Mouse (Mus musculus) myocyte (in vitro differentiated cells): ENCODE data around the gene Nkx2-1. TPM values are rescaled to one million over a fixed set of nuclear protein-coding genes. Genes with fewer than 3 reads are reported as not detected.

Experiments used
- H3K27me3 ChIP-seq: one replicate; pipeline ENCODE4 v1.6.1; 2011; ENCODE audit not compliant: control insufficient read depth, insufficient read depth, insufficient read length
- H3K36me3 ChIP-seq: one replicate; pipeline ENCODE4 v1.6.1; 2011; ENCODE audit not compliant: control insufficient read depth, insufficient read depth
- H3K4me2 ChIP-seq: one replicate; pipeline ENCODE4 v1.6.1; 2011; ENCODE audit warnings: low read depth, control low read depth
- H3K4me3 ChIP-seq: one replicate; pipeline ENCODE4 v1.5.1; 2011; ENCODE audit warnings: mild to moderate bottlenecking, control low read depth, moderate library complexity
- H3K79me2 ChIP-seq: one replicate; pipeline ENCODE4 v1.6.1; 2011; ENCODE audit not compliant: control insufficient read depth, insufficient read depth
- H3ac ChIP-seq: one replicate; pipeline ENCODE4 v1.6.1; 2011; ENCODE audit not compliant: control insufficient read depth, insufficient read length
- CEBPB ChIP-seq: IDR thresholded peaks from 2 replicates; pipeline ENCODE4 v1.6.1; 2011; ENCODE audit warnings: mild to moderate bottlenecking, moderate library complexity; ENCODE audit not compliant: poor library complexity, insufficient read depth, severe bottlenecking
- E2F4 ChIP-seq: IDR thresholded peaks from one replicate; pipeline ENCODE4 v1.6.1; 2011; ENCODE audit warnings: mild to moderate bottlenecking, control low read depth, moderate library complexity; ENCODE audit not compliant: insufficient read depth
- MAX ChIP-seq: IDR thresholded peaks from one replicate; pipeline ENCODE4 v1.6.1; 2011; ENCODE audit warnings: low read depth, mild to moderate bottlenecking, control low read depth
- MYOD1 ChIP-seq, 3 experiments: IDR thresholded peaks; one replicate each; pipeline ENCODE4 v1.6.1; 2011; ENCODE audit warnings: control low read depth in 2 of 3, low read depth in 2 of 3, mild to moderate bottlenecking in 2 of 3, moderate library complexity in 1 of 3; ENCODE audit not compliant: insufficient read length in 2 of 3, control insufficient read depth in 1 of 3
- MYOG ChIP-seq, 3 experiments: IDR thresholded peaks; one replicate each; pipeline ENCODE4 v1.6.1; 2011; ENCODE audit warnings: control low read depth in 2 of 3, low read depth in 2 of 3, mild to moderate bottlenecking in 2 of 3; ENCODE audit not compliant: insufficient read length in 2 of 3, control insufficient read depth in 1 of 3, insufficient read depth in 1 of 3
- POLR2A ChIP-seq: IDR thresholded peaks from one replicate; pipeline ENCODE4 v1.6.1; 2011; ENCODE audit warnings: low read depth, mild to moderate bottlenecking, control low read depth, moderate library complexity; ENCODE audit not compliant: insufficient read length
- POLR2AphosphoS2 ChIP-seq: IDR thresholded peaks from one replicate; pipeline ENCODE4 v1.6.1; 2011; ENCODE audit warnings: low read depth, control low read depth; ENCODE audit not compliant: insufficient read length
- REST ChIP-seq: IDR thresholded peaks from one replicate; pipeline ENCODE4 v1.6.1; 2011; ENCODE audit warnings: mild to moderate bottlenecking, control low read depth, moderate library complexity; ENCODE audit not compliant: insufficient read depth, insufficient read length
- SRF ChIP-seq: IDR thresholded peaks from one replicate; pipeline ENCODE4 v1.6.1; 2011; ENCODE audit warnings: low read depth; ENCODE audit not compliant: control insufficient read depth, insufficient read length
- TCF12 ChIP-seq: IDR thresholded peaks from one replicate; pipeline ENCODE4 v1.6.1; 2011; ENCODE audit warnings: mild to moderate bottlenecking, control low read depth; ENCODE audit not compliant: poor library complexity, insufficient read depth, severe bottlenecking
- TCF3 ChIP-seq: IDR thresholded peaks from one replicate; pipeline ENCODE4 v1.6.1; 2011; ENCODE audit warnings: low read depth, control low read depth; ENCODE audit not compliant: insufficient read length
- USF1 ChIP-seq: IDR thresholded peaks from one replicate; pipeline ENCODE4 v1.6.1; 2011; ENCODE audit warnings: low read depth, mild to moderate bottlenecking, control low read depth, moderate library complexity
- polyA plus RNA-seq: library from polyadenylated mRNA; unstranded; fragments of >200 nt; fragmentation: generic; extraction: Trizol; gene quantifications from one replicate; pipeline ENCODE4 v1.2.1, GENCODE M21; 2012; ENCODE audit warnings: missing spikeins

Gene Nkx2-1
- polyA plus RNA-seq, 1 experiment = not detected

DNA sequence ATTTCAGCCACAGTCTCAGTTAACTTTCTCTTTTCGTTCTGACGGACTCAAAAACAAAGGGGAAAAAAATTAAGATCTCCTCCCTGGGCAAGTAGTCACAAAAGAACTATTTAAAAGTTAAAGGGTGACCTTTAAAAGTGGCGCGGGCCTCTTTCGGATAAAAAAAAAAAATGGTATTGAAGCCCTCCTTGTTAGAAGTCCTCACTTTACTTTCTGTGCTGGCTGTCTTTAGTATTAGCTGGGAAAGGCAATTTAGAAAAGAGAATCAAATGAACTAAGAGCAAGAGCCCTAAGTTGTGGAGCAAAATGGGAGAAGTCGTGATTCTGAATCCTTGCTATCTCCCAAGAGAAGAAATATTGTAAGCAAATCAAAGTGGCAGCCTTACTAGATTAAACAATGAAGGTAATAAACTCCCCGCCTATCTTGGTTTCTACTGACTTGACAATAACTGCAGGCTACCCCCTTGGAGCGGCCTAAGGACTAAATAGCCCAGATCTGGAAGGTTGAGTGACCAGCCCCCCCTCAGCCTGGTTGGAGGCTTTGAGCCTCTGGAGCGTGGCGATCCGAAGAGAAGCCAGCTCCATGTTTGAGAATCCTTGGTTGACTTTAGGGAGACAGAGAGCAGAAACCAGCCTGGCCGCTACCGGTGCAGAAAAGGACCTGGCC is 17.5 kb downstream of the Nkx2-1 start:
- H3K36me3 ChIP-seq = no peaks in the 10 kb centered on the region
- TF ChIP-seq USF1 (no peak), MYOD1 (IDR thresholded peaks at IDR 0.05; ENCODE audit: control insufficient read depth in 1 of 3, insufficient read length in 2 of 3, low read depth in 2 of 3) (no peak), TCF12 (no peak), REST (no peak), POLR2AphosphoS2 (no peak), CEBPB (no peak), SRF (no peak), POLR2A (no peak)
- no peak overlapping the region for H3ac ChIP-seq
- H3K4me3 ChIP-seq = no peak overlapping the region
- no peak overlapping the region for H3K4me2 ChIP-seq
- H3K27me3 ChIP-seq = peaks cover 18% of the 10 kb centered on the region
- no peaks in the 10 kb centered on the region for H3K79me2 ChIP-seq

DNA sequence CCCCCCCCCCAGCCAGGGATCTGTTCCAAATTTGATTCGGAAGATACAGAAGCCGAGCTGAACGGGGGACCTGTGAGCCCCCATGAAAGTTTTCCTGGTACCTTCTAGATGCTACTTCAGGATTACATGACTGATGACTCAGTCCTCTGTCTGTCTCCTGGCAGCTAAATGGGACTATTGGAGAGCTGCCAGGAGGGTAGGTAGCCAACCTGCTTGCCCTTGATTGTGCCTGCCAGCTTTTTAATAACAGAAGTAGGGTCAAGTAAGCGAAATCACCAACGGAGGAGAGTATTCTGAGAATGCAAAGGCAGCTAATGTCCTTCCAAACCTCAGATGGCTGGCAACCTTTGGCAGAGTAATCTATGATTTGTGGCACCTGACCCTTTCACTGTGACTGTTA is 18.5 kb downstream of the Nkx2-1 start:
- no peaks in the 10 kb centered on the region for H3K79me2 ChIP-seq
- no peak overlapping the region for H3K4me2 ChIP-seq
- H3K27me3 ChIP-seq = peaks cover 18% of the 10 kb centered on the region
- TF ChIP-seq MYOD1 (IDR thresholded peaks at IDR 0.05; ENCODE audit: control insufficient read depth in 1 of 3, insufficient read length in 2 of 3, low read depth in 2 of 3) = no peak
- no peak for TF ChIP-seq SRF
- TF ChIP-seq USF1 = no peak
- TF ChIP-seq REST = no peak
- no peak for TF ChIP-seq POLR2AphosphoS2
- no peak for TF ChIP-seq POLR2A
- H3K36me3 ChIP-seq = no peaks in the 10 kb centered on the region
- no peak overlapping the region for H3ac ChIP-seq
- H3K4me3 ChIP-seq = no peak overlapping the region

GRCm38 (mm10) chr12:56514831-56515230 is 21.9 kb downstream of the Nkx2-1 start:
- TF ChIP-seq POLR2A = no peak
- TF ChIP-seq TCF3 = no peak
- TF ChIP-seq POLR2AphosphoS2 = no peak
- no peak for TF ChIP-seq MYOG (IDR thresholded peaks at IDR 0.05; ENCODE audit: control insufficient read depth in 1 of 3, insufficient read depth in 1 of 3, insufficient read length in 2 of 3, low read depth in 2 of 3)
- TF ChIP-seq CEBPB = no peak
- TF ChIP-seq MAX = no peak
- Histone ChIP-seq H3K27me3 (peaks cover 5% of the 10 kb centered on the region), H3K4me3 (no peak overlapping the region), H3K36me3 (no peaks in the 10 kb centered on the region), H3K79me2 (no peaks in the 10 kb centered on the region), H3ac (no peak overlapping the region), H3K4me2 (no peak overlapping the region)

- TF ChIP-seq TCF12 (no peak), MAX (no peak), POLR2AphosphoS2 (no peak)
- Histone ChIP-seq H3K4me3 (no peak overlapping the region), H3K4me2 (no peak overlapping the region), H3K27me3 (no peaks in the 10 kb centered on the region), H3K36me3 (no peaks in the 10 kb centered on the region), H3K79me2 (no peaks in the 10 kb centered on the region), H3ac (no peak overlapping the region)
Measured at GRCm38 (mm10) chr12:56508413-56508812, 28.3 kb downstream of the Nkx2-1 start.

DNA sequence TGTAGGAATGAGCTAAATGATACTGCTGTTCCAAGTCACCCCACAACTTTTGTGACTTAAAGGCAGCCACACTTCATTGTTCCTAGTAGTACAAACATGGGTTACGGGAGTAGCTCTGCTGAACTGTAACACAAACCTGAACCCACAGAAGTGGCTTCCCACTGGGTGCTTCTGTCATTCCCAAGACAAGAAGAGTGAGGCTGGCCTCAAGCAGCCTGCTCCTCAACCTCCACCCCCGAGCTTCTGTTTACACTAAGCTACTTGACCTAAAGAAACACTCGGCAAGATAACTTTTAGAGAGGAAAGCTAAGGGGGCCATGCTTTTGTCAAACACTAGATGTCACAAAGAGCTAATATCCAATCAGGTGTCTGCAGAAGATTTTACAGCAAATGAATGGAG is 49.7 kb downstream of the Nkx2-1 start:
- TF ChIP-seq REST (no peak), SRF (no peak), USF1 (no peak), TCF3 (no peak), MAX (no peak), TCF12 (no peak)
- Histone ChIP-seq H3ac (no peak overlapping the region), H3K27me3 (no peaks in the 10 kb centered on the region), H3K4me3 (no peak overlapping the region), H3K79me2 (no peaks in the 10 kb centered on the region), H3K36me3 (no peaks in the 10 kb centered on the region), H3K4me2 (no peak overlapping the region)

- Histone ChIP-seq H3K4me2 (no peak overlapping the region), H3K27me3 (no peaks in the 10 kb centered on the region), H3K4me3 (no peak overlapping the region), H3K36me3 (no peaks in the 10 kb centered on the region), H3ac (no peak overlapping the region), H3K79me2 (no peaks in the 10 kb centered on the region)
- TF ChIP-seq E2F4 (no peak), POLR2AphosphoS2 (no peak), POLR2A (no peak), TCF3 (no peak), MYOD1 (IDR thresholded peaks at IDR 0.05; ENCODE audit: control insufficient read depth in 1 of 3, insufficient read length in 2 of 3, low read depth in 2 of 3) (no peak), CEBPB (no peak), MYOG (IDR thresholded peaks at IDR 0.05; ENCODE audit: control insufficient read depth in 1 of 3, insufficient read depth in 1 of 3, insufficient read length in 2 of 3, low read depth in 2 of 3) (no peak), USF1 (no peak), TCF12 (no peak)
Measured at GRCm38 (mm10) chr12:56482606-56483005, 54.1 kb downstream of the Nkx2-1 start.
